Mouse (Mus musculus) midbrain, embryonic 11.5 days (tissue): ENCODE data around the gene 6330409D20Rik. TPM values are rescaled to one million over a fixed set of nuclear protein-coding genes. Genes with fewer than 3 reads are reported as not detected.
A peak's percentile ranks its signal among the peaks of the same experiment; 100 is the strongest.

Experiments used
- ATAC-seq: fragments of 200-750 bp; cut with Nextera tagmentation; 2 replicates; pipeline ENCODE4 v1.8.0; 2017; ENCODE audit warnings: moderate TSS enrichment, moderate library complexity; ENCODE audit not compliant: low FRiP score
- DNase-seq: peaks from one replicate; pipeline ENCODE4 v3.0.0; 2015; ENCODE audit warnings: low spot score; ENCODE audit errors: missing footprints
- H3K27ac ChIP-seq: fragments of 300-500 bp; sonication (generic); 2 replicates; pipeline ENCODE4 v1.5.1; 2014; ENCODE audit warnings: low read depth, low read length
- H3K27me3 ChIP-seq: fragments of 300-500 bp; sonication (generic); 2 replicates; pipeline ENCODE4 v1.6.1; 2014; ENCODE audit warnings: mild to moderate bottlenecking, low read length, moderate library complexity, mixed read lengths; ENCODE audit not compliant: control insufficient read depth, insufficient read depth
- H3K36me3 ChIP-seq: fragments of 300-500 bp; sonication (generic); 2 replicates; pipeline ENCODE4 v1.6.1; 2014; ENCODE audit warnings: mild to moderate bottlenecking, low read length, moderate library complexity, mixed read lengths; ENCODE audit not compliant: control insufficient read depth, insufficient read depth
- H3K4me1 ChIP-seq: fragments of 300-500 bp; sonication (generic); 2 replicates; pipeline ENCODE4 v1.6.1; 2014; ENCODE audit warnings: low read length; ENCODE audit not compliant: control insufficient read depth, insufficient read depth
- H3K4me2 ChIP-seq: fragments of 300-500 bp; sonication (generic); 2 replicates; pipeline ENCODE4 v1.6.1; 2014; ENCODE audit warnings: mild to moderate bottlenecking, moderate library complexity
- H3K4me3 ChIP-seq: fragments of 300-500 bp; sonication (generic); 2 replicates; pipeline ENCODE4 v1.5.1; 2014; ENCODE audit warnings: low read depth, low read length
- H3K9ac ChIP-seq: fragments of 300-500 bp; sonication (generic); 2 replicates; pipeline ENCODE4 v1.6.1; 2014; ENCODE audit warnings: low read length
- H3K9me3 ChIP-seq: fragments of 300-500 bp; sonication (generic); 2 replicates; pipeline ENCODE4 v1.6.1; 2016; ENCODE audit warnings: low read length; ENCODE audit not compliant: control insufficient read depth
- WGBS: fragments of 180-500 bp; shearing (Covaris S2); extraction: QIAGEN DNeasy Blood & Tissue Kit; methylation state at CpG from one replicate; pipeline ENCODE4 v1.1.7; 2014; 5-methylcytosine and 5-hydroxymethylcytosine counted together
- polyA plus RNA-seq: library from polyadenylated mRNA; unstranded; fragments of >200 nt; fragmentation: Nextera tagmentation; extraction: Ambion mirVana; gene quantifications from 2 replicates; pipeline ENCODE4 v1.2.1, GENCODE M21; 2014

6330409D20Rik gene
- polyA plus RNA-seq, 1 experiment from 2014 or later: 3.0 TPM

DNA sequence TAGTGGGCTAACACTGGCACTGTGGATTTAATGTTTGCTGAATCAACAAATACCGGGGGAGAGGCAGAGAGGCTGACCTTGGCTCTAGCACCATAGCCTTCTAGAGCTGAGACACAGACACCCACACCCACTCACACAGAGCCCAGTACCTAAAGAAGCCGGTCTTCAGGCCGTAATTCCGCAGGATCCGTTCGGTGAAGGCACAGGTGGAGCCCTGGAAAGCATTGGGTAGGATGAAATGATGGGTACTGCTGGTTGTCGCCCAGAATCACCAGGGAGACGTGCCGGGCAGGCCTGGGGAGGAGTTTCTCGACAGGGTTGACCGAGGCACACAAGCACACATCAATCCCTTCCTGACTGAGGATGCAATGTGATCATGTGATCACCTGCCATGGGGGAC lies 49.8 kb downstream of the 6330409D20Rik start:
- no peak overlapping the region for H3K27ac ChIP-seq
- H3K4me3 ChIP-seq: no peak overlapping the region
- peaks cover 4% of the 10 kb centered on the region; the same call in 1 of the 2 replicates for H3K36me3 ChIP-seq
- DNase-seq (no peak), ATAC-seq (no peak)
- H3K9ac ChIP-seq: no peak overlapping the region
- H3K27me3 ChIP-seq: no peaks in the 10 kb centered on the region
- H3K4me1 ChIP-seq: peaks cover 7% of the 10 kb centered on the region
- WGBS: 92% methylated on average over 11 of the region's 11 CpGs
- no peak overlapping the region for H3K4me2 ChIP-seq
- H3K9me3 ChIP-seq: no peaks in the 10 kb centered on the region

DNA sequence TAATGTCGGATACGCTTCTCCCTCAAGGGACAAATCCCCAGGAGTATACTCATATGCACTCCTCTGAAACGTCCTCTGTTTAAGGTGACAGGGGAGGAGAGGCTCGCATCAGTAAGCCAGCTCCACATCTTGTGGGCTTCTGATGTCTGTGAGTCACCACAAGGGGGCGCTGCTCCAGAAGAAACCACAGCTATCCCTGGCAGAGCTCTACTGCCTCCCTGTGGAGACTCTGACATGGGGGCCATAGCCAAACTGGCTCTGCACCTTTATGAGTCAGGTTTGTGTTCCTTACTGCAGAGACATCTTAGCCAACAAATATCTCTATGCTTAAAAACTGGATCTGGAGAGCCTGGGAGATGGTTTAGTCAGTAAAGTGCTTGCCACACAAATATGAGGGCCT lies 51.4 kb downstream of the 6330409D20Rik start:
- H3K4me1 ChIP-seq: peaks cover 7% of the 10 kb centered on the region
- H3K4me2 ChIP-seq: no peak overlapping the region
- H3K27ac ChIP-seq: no peak overlapping the region
- peak; percentile 98 for DNase-seq
- H3K36me3 ChIP-seq: peaks cover 4% of the 10 kb centered on the region; the same call in 1 of the 2 replicates
- no peaks in the 10 kb centered on the region for H3K27me3 ChIP-seq
- 18% methylated on average over 5 of the region's 5 CpGs for WGBS
- no peak overlapping the region for H3K4me3 ChIP-seq
- H3K9ac ChIP-seq: no peak overlapping the region
- ATAC-seq: no peak
- no peaks in the 10 kb centered on the region for H3K9me3 ChIP-seq

DNA sequence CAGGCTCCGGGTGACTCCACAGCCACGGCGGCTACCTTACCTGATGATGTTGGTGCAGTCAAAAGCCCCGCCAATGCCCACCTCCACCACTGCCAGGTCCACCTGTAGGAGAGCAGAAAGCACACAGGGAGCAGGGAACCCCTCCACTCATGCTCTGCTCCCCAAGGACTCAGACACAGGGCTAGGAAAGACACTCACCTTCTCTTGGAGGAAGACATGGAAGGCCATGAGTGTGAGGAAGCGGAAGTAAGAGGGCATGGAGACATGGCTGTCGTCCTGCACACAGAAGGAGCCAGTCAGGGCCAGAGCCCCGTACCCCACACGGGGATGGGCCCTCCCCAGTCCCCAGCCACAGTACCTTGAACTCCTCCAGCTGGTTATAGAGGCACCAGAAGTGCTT lies 53.3 kb downstream of the 6330409D20Rik start:
- DNase-seq (no peak), ATAC-seq (no peak)
- no peak overlapping the region for H3K4me3 ChIP-seq
- WGBS: 97% methylated on average over 8 of the region's 8 CpGs
- no peaks in the 10 kb centered on the region for H3K9me3 ChIP-seq
- H3K9ac ChIP-seq: no peak overlapping the region
- H3K4me2 ChIP-seq: no peak overlapping the region
- no peak overlapping the region for H3K27ac ChIP-seq
- peaks cover 1% of the 10 kb centered on the region; the same call in 1 of the 2 replicates for H3K4me1 ChIP-seq
- H3K36me3 ChIP-seq: peaks cover 10% of the 10 kb centered on the region; the same call in 1 of the 2 replicates
- H3K27me3 ChIP-seq: no peaks in the 10 kb centered on the region

DNA sequence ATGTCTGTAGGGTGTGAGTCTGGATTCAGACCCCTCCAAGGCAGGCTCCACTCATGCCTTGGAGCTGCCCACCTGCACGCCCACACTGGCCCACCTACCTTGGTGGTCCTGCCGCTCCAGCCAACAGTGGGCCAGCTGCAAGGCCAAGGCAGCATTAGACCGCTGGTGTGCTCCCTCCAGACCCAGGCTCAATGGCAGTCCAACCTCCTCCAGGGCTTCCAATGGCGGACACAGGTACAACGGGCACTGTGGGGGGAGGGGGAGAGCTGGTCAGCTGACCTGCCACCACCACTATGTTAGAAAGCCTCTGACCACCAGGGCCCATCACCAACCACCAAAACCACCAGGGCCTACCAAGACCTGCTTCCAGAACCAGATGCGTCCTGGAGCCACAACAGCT lies 54.2 kb downstream of the 6330409D20Rik start:
- Histone ChIP-seq H3K4me1 (no peaks in the 10 kb centered on the region), H3K9me3 (no peaks in the 10 kb centered on the region), H3K4me3 (no peak overlapping the region), H3K9ac (no peak overlapping the region), H3K4me2 (no peak overlapping the region), H3K36me3 (peaks cover 11% of the 10 kb centered on the region; the same call in 1 of the 2 replicates), H3K27me3 (no peaks in the 10 kb centered on the region), H3K27ac (no peak overlapping the region)
- DNase-seq (no peak), ATAC-seq (no peak)
- WGBS: 88% methylated on average over 6 of the region's 6 CpGs

DNA sequence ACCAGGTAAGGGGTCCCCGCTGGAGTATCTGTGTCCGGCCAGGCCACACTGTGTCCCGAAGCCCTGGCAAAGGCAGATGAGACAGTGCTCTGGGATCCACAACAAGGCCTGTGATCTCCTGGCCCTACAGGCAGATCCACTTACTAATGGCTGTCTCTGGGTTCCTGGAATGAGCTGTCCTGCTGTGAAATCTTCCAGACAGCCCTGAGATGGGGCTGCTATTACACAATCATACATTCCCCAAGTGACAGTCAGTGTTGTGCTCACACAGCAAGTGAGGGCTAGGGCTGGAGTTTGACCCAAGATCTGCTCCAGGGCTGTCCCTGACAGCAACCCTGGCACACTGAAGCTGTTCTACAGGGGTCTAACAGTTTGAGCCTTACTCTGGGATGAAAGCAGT lies 55.0 kb downstream of the 6330409D20Rik start:
- 93% methylated on average over 3 of the region's 3 CpGs for WGBS
- H3K36me3 ChIP-seq: peaks cover 11% of the 10 kb centered on the region; the same call in 1 of the 2 replicates

DNA sequence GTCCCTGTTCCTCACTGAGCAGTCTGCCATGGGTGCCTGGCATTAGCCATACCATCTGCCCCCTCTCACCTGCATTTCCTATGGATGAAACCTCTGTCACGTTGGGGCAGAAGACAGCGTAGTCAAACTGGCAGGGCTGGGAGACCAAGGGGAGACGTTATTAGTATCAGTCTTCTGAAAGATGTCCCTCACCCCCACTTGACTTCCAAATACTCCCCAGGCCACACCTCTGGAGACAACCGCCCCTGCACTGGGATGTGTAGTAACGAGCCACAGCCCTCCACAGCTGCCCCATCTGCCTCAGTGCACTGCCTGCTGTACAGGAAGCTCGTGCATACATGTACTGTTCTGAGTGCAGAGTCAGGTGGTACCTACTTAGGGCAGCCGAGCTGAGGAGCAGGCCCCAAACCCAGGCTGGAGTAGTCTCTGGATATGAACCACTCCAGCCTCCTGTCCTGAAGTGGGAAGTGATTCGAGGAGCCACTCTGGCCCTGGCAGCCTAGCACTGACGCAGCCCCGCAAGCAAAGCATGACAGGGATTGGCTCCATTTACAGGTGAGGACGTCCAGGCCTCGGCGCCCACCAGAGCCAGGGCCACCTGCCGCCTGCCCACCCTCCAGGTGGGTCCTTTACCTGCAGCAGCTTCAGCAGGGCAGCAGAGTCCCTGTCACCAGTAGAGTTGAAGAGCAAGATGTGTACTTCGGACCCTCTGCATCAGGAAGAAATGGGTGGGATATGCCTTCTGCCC lies 56.0 kb downstream of the 6330409D20Rik start:
- H3K27ac ChIP-seq: no peak overlapping the region
- ATAC-seq: no peak
- WGBS: 92% methylated on average over 15 of the region's 15 CpGs

More for the DNA sequence above, 55.0 kb downstream of the 6330409D20Rik start:
- Histone ChIP-seq H3K27me3 (no peaks in the 10 kb centered on the region), H3K4me1 (no peaks in the 10 kb centered on the region), H3K4me3 (no peak overlapping the region), H3K4me2 (no peak overlapping the region), H3K9me3 (no peaks in the 10 kb centered on the region), H3K27ac (no peak overlapping the region), H3K9ac (no peak overlapping the region)
- no peak for DNase-seq
- no peak for ATAC-seq

GRCm38 (mm10) chr2:32683701-32684100 lies 57.1 kb downstream of the 6330409D20Rik start:
- H3K27me3 ChIP-seq: no peaks in the 10 kb centered on the region
- no peak overlapping the region for H3K4me3 ChIP-seq
- no peak overlapping the region for H3K9ac ChIP-seq
- H3K9me3 ChIP-seq: no peaks in the 10 kb centered on the region
- ATAC-seq (no peak), DNase-seq (no peak)
- H3K4me1 ChIP-seq: no peaks in the 10 kb centered on the region
- H3K27ac ChIP-seq: no peak overlapping the region
- H3K36me3 ChIP-seq: peaks cover 11% of the 10 kb centered on the region; the same call in 1 of the 2 replicates
- H3K4me2 ChIP-seq: no peak overlapping the region
- 90% methylated on average over 10 of the region's 10 CpGs for WGBS

More for the DNA sequence above, 56.0 kb downstream of the 6330409D20Rik start:
- Histone ChIP-seq H3K9me3 (no peaks in the 10 kb centered on the region), H3K4me1 (no peaks in the 10 kb centered on the region), H3K4me3 (no peak overlapping the region), H3K36me3 (peaks cover 11% of the 10 kb centered on the region; the same call in 1 of the 2 replicates), H3K27me3 (no peaks in the 10 kb centered on the region), H3K4me2 (no peak overlapping the region), H3K9ac (no peak overlapping the region)
- DNase-seq: no peak

DNA sequence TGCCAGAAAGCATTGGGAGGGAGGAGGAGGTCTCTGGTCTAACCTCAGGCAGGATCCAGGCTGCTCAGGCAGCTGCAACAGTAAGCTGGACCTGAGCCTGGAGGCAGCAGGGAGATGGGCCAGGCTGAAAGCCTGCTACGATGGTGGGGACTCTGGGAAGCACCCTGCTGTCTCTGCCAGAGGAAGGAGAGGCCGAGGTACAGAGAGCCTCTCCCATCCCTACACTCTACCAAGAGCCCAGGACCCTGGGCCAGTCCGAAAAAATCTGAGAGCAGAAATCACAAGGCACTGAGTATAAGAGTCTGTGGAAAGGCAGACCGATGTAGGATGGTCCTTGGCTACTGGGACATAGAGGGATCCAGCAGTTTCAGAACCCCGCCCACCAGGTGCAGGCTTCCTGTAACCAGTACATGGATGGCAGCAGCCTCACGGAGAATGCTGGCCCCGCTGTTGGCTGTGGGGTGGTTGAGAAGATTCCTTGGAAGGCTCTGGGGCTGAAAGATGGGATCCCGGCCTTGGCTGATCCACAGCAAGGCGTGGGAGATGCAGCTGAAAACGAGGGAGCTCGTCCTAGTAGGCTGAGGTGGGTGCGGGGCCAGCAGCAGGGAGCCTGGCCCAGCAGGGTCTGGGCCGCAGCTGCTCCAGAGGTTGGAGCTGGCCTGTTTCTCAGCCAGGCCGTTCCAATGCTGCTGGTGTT lies 57.9 kb downstream of the 6330409D20Rik start:
- Histone ChIP-seq H3K27ac (no peak overlapping the region), H3K9me3 (no peaks in the 10 kb centered on the region), H3K27me3 (no peaks in the 10 kb centered on the region), H3K9ac (no peak overlapping the region), H3K4me1 (no peaks in the 10 kb centered on the region), H3K4me3 (no peak overlapping the region), H3K4me2 (no peak overlapping the region), H3K36me3 (peaks cover 11% of the 10 kb centered on the region; the same call in 1 of the 2 replicates)
- no peak for DNase-seq
- ATAC-seq: no peak
- WGBS: 81% methylated on average over 14 of the region's 14 CpGs
